Mouse (Mus musculus): ENCODE data around the gene Slc16a9. TPM values are rescaled to one million over a fixed set of nuclear protein-coding genes. Genes with fewer than 3 reads are reported as not detected.
A peak's percentile ranks its signal among the peaks of the same experiment; 100 is the strongest.

Slc16a9 gene
- polyA plus RNA-seq (2015; fragmentation: Nextera tagmentation; extraction: Ambion mirVana) = 1.7 and 2.4 TPM in 2 replicates

DNA sequence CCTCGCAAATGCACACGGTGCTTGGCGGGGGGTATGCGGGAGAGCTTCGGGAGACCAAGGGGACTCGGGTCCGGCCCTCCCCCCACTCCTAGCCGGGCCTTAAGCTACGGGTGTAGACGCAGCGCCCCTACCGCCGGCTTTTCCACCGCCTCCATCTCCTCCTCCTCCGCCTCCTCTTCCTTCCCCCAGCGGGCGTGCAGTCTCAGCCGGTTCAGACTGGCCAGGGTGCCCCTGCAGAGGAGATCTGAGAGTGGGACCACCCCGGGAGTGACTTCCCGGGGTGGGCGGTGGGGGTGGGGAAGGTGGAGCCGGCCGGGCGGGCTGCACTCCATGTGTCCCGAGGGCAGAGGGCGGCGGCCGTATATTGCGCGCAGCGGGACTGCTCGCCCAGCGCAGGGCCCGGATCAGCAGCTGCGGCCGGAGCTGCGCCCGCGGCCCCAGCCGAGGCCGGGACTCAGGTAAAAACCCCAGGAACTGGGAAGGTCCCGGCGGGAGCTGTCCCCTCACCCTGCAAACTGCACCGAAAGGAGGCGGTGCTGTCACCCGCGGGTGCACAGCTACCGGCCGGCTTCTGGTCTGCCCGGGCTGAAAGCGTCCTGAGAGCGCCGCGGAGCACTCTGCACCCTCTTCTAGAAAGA is at the start of gene Slc16a9:
Slc16a9 (plus strand) TSS at position 180 of the 638 bp plus-strand sequence.
- Histone ChIP-seq H3K4me2 (replicated peaks) (peak within 1 kb of the TSS; percentile 95), H3K4me3 (replicated peaks) (peak within 1 kb of the TSS; percentile 58), H3K4me1 (peaks cover 18% of the 10 kb centered on the region), H3K27me3 (peaks cover 32% of the 10 kb centered on the region), H3K9ac (peak within 1 kb of the TSS; percentile 48), H3K27ac (replicated peaks) (no peak within 1 kb of the TSS), H3K36me3 (no peaks in the 10 kb centered on the region), H3K9me3 (replicated peaks) (no peaks in the 10 kb centered on the region)
- ATAC-seq (ENCODE audit: insufficient number of reproducible peaks, low FRiP score, low TSS enrichment, low read depth) = peak; percentile 84
- WGBS = under 1% methylated on average over 54 of the region's 54 CpGs

DNA sequence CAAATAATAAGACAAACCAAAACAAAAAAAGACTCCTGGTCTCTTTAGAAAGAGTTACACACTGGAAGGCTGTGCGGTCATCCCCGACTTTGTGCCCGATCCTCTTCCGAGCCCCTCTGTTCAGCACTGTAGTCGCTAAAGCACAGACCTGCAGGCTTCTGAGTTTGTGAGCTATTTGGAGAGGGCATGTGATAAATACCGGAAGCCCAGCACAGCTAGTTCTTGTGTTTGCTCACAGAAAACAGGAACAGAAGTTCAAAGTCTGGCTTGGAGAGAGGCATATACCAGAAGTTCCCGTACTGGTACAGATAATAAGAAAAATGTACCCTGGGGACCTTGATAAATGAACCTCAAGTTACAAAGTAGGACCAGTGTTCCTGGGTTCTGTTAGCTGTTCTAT is 49.6 kb upstream of the Slc16a9 start:
- H3K36me3 ChIP-seq = peaks cover 16% of the 10 kb centered on the region; the same call in 1 of the 2 replicates
- 60% methylated on average over 7 of the region's 7 CpGs for WGBS
- H3K27me3 ChIP-seq = no peaks in the 10 kb centered on the region
- H3K9ac ChIP-seq = no peak overlapping the region
- H3K27ac ChIP-seq (replicated peaks) = no peak overlapping the region
- no peak overlapping the region for H3K4me2 ChIP-seq (replicated peaks)
- H3K4me1 ChIP-seq = no peaks in the 10 kb centered on the region
- no peak for ATAC-seq (ENCODE audit: insufficient number of reproducible peaks, low FRiP score, low TSS enrichment, low read depth)
- H3K4me3 ChIP-seq (replicated peaks) = no peak overlapping the region
- H3K9me3 ChIP-seq (replicated peaks) = no peaks in the 10 kb centered on the region

DNA sequence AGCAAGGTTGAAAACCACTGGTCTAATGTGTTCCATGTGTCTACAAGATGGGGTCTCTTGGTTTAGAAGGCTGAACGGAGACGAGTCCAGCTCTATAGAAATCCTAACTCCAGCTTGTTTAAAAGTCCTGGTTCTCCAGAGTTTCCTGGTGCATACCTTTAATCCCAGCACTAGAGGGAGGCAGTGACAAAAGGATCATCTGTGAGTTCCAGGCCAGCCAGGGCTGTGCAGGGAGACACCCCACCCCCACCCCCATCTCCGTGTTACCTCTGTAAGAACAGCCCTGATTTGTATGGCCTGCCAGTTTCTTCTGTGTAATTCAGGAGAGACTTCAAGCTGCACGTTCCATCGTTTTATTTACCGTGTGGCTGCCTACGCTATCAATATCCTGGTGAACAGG is 49.1 kb upstream of the Slc16a9 start:
- WGBS = 45% methylated on average over 7 of the region's 7 CpGs
- 0 out of 2 replicates have a peak, but pooled peaks have one; percentile 45 for ATAC-seq (ENCODE audit: insufficient number of reproducible peaks, low FRiP score, low TSS enrichment, low read depth)
- no peak overlapping the region for H3K9ac ChIP-seq
- no peak overlapping the region for H3K4me2 ChIP-seq (replicated peaks)
- peaks cover 13% of the 10 kb centered on the region; the same call in 1 of the 2 replicates for H3K36me3 ChIP-seq
- H3K27me3 ChIP-seq = no peaks in the 10 kb centered on the region
- no peak overlapping the region for H3K4me3 ChIP-seq (replicated peaks)
- no peaks in the 10 kb centered on the region for H3K9me3 ChIP-seq (replicated peaks)
- H3K27ac ChIP-seq (replicated peaks) = no peak overlapping the region
- H3K4me1 ChIP-seq = no peaks in the 10 kb centered on the region

DNA sequence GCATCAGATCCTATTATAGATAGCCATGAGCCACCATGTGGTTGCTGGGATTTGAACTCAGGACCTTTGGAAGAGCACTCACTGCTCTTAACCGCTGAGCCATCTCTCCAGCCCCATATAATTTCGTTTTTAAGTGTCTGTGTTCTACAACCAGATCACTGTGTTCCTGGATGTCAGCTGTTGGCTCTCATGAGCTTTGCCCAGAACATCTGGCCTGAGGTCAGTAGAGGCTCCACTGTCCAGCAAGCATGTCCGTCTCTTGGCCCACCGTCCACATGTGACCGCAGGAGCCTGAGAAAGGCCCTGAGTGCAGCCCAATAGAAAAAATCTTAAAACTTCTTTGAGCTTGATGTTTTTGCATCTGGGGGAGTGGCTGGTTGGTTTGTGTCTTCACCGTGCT is 48.2 kb upstream of the Slc16a9 start:
- H3K9me3 ChIP-seq (replicated peaks) = no peaks in the 10 kb centered on the region
- peaks cover 13% of the 10 kb centered on the region; the same call in 1 of the 2 replicates for H3K36me3 ChIP-seq
- no peak overlapping the region for H3K9ac ChIP-seq
- no peaks in the 10 kb centered on the region for H3K27me3 ChIP-seq
- WGBS = 86% methylated on average over 6 of the region's 6 CpGs
- H3K4me1 ChIP-seq = no peaks in the 10 kb centered on the region
- H3K27ac ChIP-seq (replicated peaks) = no peak overlapping the region
- ATAC-seq (ENCODE audit: insufficient number of reproducible peaks, low FRiP score, low TSS enrichment, low read depth) = no peak
- no peak overlapping the region for H3K4me3 ChIP-seq (replicated peaks)
- H3K4me2 ChIP-seq (replicated peaks) = no peak overlapping the region

GRCm38 (mm10) chr10:70197601-70198000 is 47.3 kb upstream of the Slc16a9 start:
- no peak for ATAC-seq (ENCODE audit: insufficient number of reproducible peaks, low FRiP score, low TSS enrichment, low read depth)
- H3K36me3 ChIP-seq = peaks cover 10% of the 10 kb centered on the region; the same call in 1 of the 2 replicates
- no peak overlapping the region for H3K9ac ChIP-seq
- no peak overlapping the region for H3K27ac ChIP-seq (replicated peaks)
- no peak overlapping the region for H3K4me3 ChIP-seq (replicated peaks)
- 85% methylated on average over 2 of the region's 2 CpGs for WGBS
- H3K9me3 ChIP-seq (replicated peaks) = no peaks in the 10 kb centered on the region
- H3K4me1 ChIP-seq = no peaks in the 10 kb centered on the region
- no peak overlapping the region for H3K4me2 ChIP-seq (replicated peaks)
- no peaks in the 10 kb centered on the region for H3K27me3 ChIP-seq

- WGBS = 68% methylated on average over 6 of the region's 6 CpGs
- Histone ChIP-seq H3K36me3 (0 out of 2 replicates have a peak, but pooled peaks cover 6% of the 10 kb centered on the region), H3K4me3 (replicated peaks) (no peak overlapping the region), H3K4me1 (no peaks in the 10 kb centered on the region), H3K4me2 (replicated peaks) (no peak overlapping the region), H3K9me3 (replicated peaks) (no peaks in the 10 kb centered on the region), H3K27me3 (no peaks in the 10 kb centered on the region), H3K27ac (replicated peaks) (no peak overlapping the region), H3K9ac (no peak overlapping the region)
- no peak for ATAC-seq (ENCODE audit: insufficient number of reproducible peaks, low FRiP score, low TSS enrichment, low read depth)
Observed at GRCm38 (mm10) chr10:70198012-70198411, 46.9 kb upstream of the Slc16a9 start.

- no peak for ATAC-seq (ENCODE audit: insufficient number of reproducible peaks, low FRiP score, low TSS enrichment, low read depth)
- Histone ChIP-seq H3K36me3 (no peaks in the 10 kb centered on the region), H3K4me2 (replicated peaks) (no peak overlapping the region), H3K9ac (no peak overlapping the region), H3K27me3 (no peaks in the 10 kb centered on the region), H3K27ac (replicated peaks) (no peak overlapping the region), H3K4me3 (replicated peaks) (no peak overlapping the region), H3K9me3 (replicated peaks) (no peaks in the 10 kb centered on the region), H3K4me1 (no peaks in the 10 kb centered on the region)
- WGBS = 93% methylated on average over 7 of the region's 7 CpGs
Observed at GRCm38 (mm10) chr10:70198951-70199463, 45.9 kb upstream of the Slc16a9 start.

GRCm38 (mm10) chr10:70199466-70200210 is 45.3 kb upstream of the Slc16a9 start:
- H3K36me3 ChIP-seq = no peaks in the 10 kb centered on the region
- no peak for ATAC-seq (ENCODE audit: insufficient number of reproducible peaks, low FRiP score, low TSS enrichment, low read depth)
- no peak overlapping the region for H3K4me2 ChIP-seq (replicated peaks)
- no peak overlapping the region for H3K9ac ChIP-seq
- no peaks in the 10 kb centered on the region for H3K27me3 ChIP-seq
- no peaks in the 10 kb centered on the region for H3K9me3 ChIP-seq (replicated peaks)
- H3K27ac ChIP-seq (replicated peaks) = no peak overlapping the region
- WGBS = 83% methylated on average over 6 of the region's 6 CpGs
- no peak overlapping the region for H3K4me3 ChIP-seq (replicated peaks)
- 0 out of 2 replicates have a peak, but pooled peaks cover 3% of the 10 kb centered on the region for H3K4me1 ChIP-seq

DNA sequence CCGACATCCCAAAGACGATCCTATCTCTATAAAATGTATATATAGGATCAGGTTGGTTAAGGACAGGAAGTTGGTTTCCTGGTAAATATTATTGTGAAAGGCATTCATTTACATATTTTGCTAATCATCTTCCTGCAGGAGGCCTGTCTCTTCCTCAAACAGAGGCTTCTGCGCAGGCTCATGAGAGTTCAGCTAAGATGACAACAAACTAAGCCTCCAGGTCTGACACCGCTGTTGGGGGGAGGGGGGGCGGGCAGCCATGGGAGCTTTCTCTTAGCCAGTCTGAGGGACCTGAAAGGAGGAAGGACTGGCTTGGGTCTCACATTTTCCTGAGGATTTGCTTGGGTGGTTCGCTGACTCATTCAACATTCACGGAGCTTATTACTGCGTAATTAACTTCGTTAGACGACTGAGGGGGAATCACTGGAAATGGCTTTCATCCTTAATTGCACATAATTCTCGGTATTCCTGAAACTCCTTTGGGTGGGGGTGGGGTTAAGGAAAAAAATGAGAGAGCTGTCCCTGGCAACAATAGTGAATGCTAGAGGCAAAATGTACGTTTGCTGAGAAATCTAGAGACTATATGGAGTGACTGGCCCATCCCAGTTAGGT is 43.9 kb upstream of the Slc16a9 start:
- no peak overlapping the region for H3K4me2 ChIP-seq (replicated peaks)
- no peak overlapping the region for H3K9ac ChIP-seq
- H3K36me3 ChIP-seq = no peaks in the 10 kb centered on the region
- WGBS = 32% methylated on average over 12 of the region's 12 CpGs
- no peak overlapping the region for H3K27ac ChIP-seq (replicated peaks)
- H3K27me3 ChIP-seq = no peaks in the 10 kb centered on the region
- no peak for ATAC-seq (ENCODE audit: insufficient number of reproducible peaks, low FRiP score, low TSS enrichment, low read depth)
- no peaks in the 10 kb centered on the region for H3K9me3 ChIP-seq (replicated peaks)
- H3K4me3 ChIP-seq (replicated peaks) = no peak overlapping the region
- H3K4me1 ChIP-seq = 0 out of 2 replicates have a peak, but pooled peaks cover 7% of the 10 kb centered on the region

- 0 out of 2 replicates have a peak within 1 kb of the TSS, but pooled peaks have one; percentile 4 for H3K4me3 ChIP-seq (replicated peaks)
- peak; percentile 16; the same call in 1 of the 2 replicates for ATAC-seq (ENCODE audit: insufficient number of reproducible peaks, low FRiP score, low TSS enrichment, low read depth)
- 42% methylated on average over 17 of the region's 17 CpGs for WGBS
Observed at GRCm38 (mm10) chr10:70204505-70205399, 40.1 kb upstream of the Slc16a9 start, which contains the start of gene Mrln. Gene Mrln (plus strand): TSS chr10:70204664.

More at GRCm38 (mm10) chr10:70204505-70205399, 40.1 kb upstream of the Slc16a9 start, which contains the start of gene Mrln:
- no peak within 1 kb of the TSS for H3K9ac ChIP-seq
- H3K27me3 ChIP-seq = no peaks in the 10 kb centered on the region
- H3K27ac ChIP-seq (replicated peaks) = peak within 1 kb of the TSS; percentile 71
- no peaks in the 10 kb centered on the region for H3K36me3 ChIP-seq
- 0 out of 2 replicates have a peak, but pooled peaks cover 7% of the 10 kb centered on the region for H3K4me1 ChIP-seq
- H3K9me3 ChIP-seq (replicated peaks) = no peaks in the 10 kb centered on the region
- H3K4me2 ChIP-seq (replicated peaks) = 0 out of 2 replicates have a peak within 1 kb of the TSS, but pooled peaks have one; percentile 17
